13 mouse cellular contexts compared by ENCODE assay signal in genomic region chr7:112274611-112275010, GRCm38 (mm10). TPM values are rescaled to one million over a fixed set of nuclear protein-coding genes. Genes with fewer than 3 reads are reported as not detected.
A peak's percentile ranks its signal among the peaks of the same experiment; 100 is the strongest.
DNase-seq lines count a peak whose midpoint lies in the region; ATAC-seq and TF ChIP-seq lines count a peak whose summit lies in the region.
"Had no signal": no experiment of that assay in that cellular context is flagged by ENCODE, and none has a peak within 500 bp of the region (broad histone marks: within the 10 kb centered on the region; RNA-seq: fewer than 3 reads in every experiment).

No protein-coding gene starts in this region.

- ATAC-seq in heart, embryonic 12.5 days (ENCODE audit: insufficient number of reproducible peaks, low FRiP score), result no peak
- no peak for ATAC-seq in liver, embryonic 12.5 days
- peak; percentile 6; the same call in 1 of the 2 replicates for ATAC-seq in embryonic facial prominence, embryonic 15.5 days (ENCODE audit: insufficient number of reproducible peaks, low FRiP score, low TSS enrichment, low read depth)
- ATAC-seq in heart, postnatal 0 days (ENCODE audit: insufficient read depth, low read depth), result no peak

- no peak for TF ChIP-seq POLR2A in liver, adult 2 months (IDR thresholded peaks at IDR 0.05; ENCODE audit: extremely low read depth, insufficient read depth, low read length)

- H3K9ac ChIP-seq in heart, embryonic 12.5 days, result peak overlapping the region; percentile 44; the same call in 1 of the 2 replicates
- H3K9ac ChIP-seq in liver, adult 2 months (ENCODE audit: low read depth, low read length), result no peak overlapping the region
- H3K9ac ChIP-seq in liver, embryonic 12.5 days, result no peak overlapping the region
- H3K9ac ChIP-seq in embryonic facial prominence, embryonic 15.5 days, result no peak overlapping the region
- H3K9ac ChIP-seq in heart, postnatal 0 days (replicated peaks; ENCODE audit: low read depth, low read length), result no peak overlapping the region

- TF ChIP-seq CTCF in liver, adult 2 months (IDR thresholded peaks at IDR 0.05; ENCODE audit: low read depth, low read length), result no peak
- TF ChIP-seq CTCF in heart, postnatal 0 days (IDR thresholded peaks at IDR 0.05; ENCODE audit: low read depth), result no peak

- no peaks in the 10 kb centered on the region for H3K9me3 ChIP-seq in heart, embryonic 12.5 days (replicated peaks)
- H3K9me3 ChIP-seq in liver, embryonic 12.5 days (replicated peaks), result no peaks in the 10 kb centered on the region
- H3K9me3 ChIP-seq in embryonic facial prominence, embryonic 15.5 days (replicated peaks), result no peaks in the 10 kb centered on the region
- H3K9me3 ChIP-seq in heart, postnatal 0 days (replicated peaks; ENCODE audit: control insufficient read depth, low read length), result no peaks in the 10 kb centered on the region
- H3K9me3 ChIP-seq: megakaryocyte, embryonic 14.5 days had no signal

- H3K36me3 ChIP-seq in heart, embryonic 12.5 days, result peaks cover 46% of the 10 kb centered on the region
- no peaks in the 10 kb centered on the region; the same call in 1 of the 2 replicates for H3K36me3 ChIP-seq in liver, adult 2 months (ENCODE audit: control insufficient read depth, insufficient read depth, low read length)
- H3K36me3 ChIP-seq in liver, embryonic 12.5 days, result no peaks in the 10 kb centered on the region
- H3K36me3 ChIP-seq in embryonic facial prominence, embryonic 15.5 days, result no peaks in the 10 kb centered on the region
- peaks cover 30% of the 10 kb centered on the region; the same call in 1 of the 2 replicates for H3K36me3 ChIP-seq in heart, postnatal 0 days (replicated peaks; ENCODE audit: control insufficient read depth, insufficient read depth, low read length)

- no peaks in the 10 kb centered on the region for H3K27me3 ChIP-seq in heart, embryonic 12.5 days (replicated peaks)
- H3K27me3 ChIP-seq in liver, adult 2 months (ENCODE audit: control insufficient read depth, insufficient read depth, low read length), result no peaks in the 10 kb centered on the region
- no peaks in the 10 kb centered on the region for H3K27me3 ChIP-seq in liver, embryonic 12.5 days (replicated peaks)
- H3K27me3 ChIP-seq in embryonic facial prominence, embryonic 15.5 days, result no peaks in the 10 kb centered on the region; the same call in 1 of the 2 replicates
- no peaks in the 10 kb centered on the region for H3K27me3 ChIP-seq in heart, postnatal 0 days (ENCODE audit: control insufficient read depth, insufficient read depth, low read length)

- H3K4me2 ChIP-seq in heart, embryonic 12.5 days, result no peak overlapping the region
- no peak overlapping the region for H3K4me2 ChIP-seq in liver, embryonic 12.5 days
- H3K4me2 ChIP-seq in embryonic facial prominence, embryonic 15.5 days (replicated peaks), result no peak overlapping the region
- H3K4me2 ChIP-seq in heart, postnatal 0 days (ENCODE audit: low read depth, low read length), result no peak overlapping the region

- no peak for DNase-seq in heart, postnatal 14 days
- peak; percentile 33 for DNase-seq in liver, adult 2 months (ENCODE audit: extremely low read depth, low read depth, low spot score)
- DNase-seq in heart, postnatal 0 days (ENCODE audit: low spot score), result no peak
- DNase-seq in thymus, postnatal 25 days, result no peak
- DNase-seq: cerebellum, adult 8-10 months; gastrocnemius, postnatal 36 days; kidney, adult 18-20 months; right cerebral cortex, postnatal 4 days had no signal

- peak overlapping the region; percentile 99 for H3K27ac ChIP-seq in heart, embryonic 12.5 days (ENCODE audit: poor library complexity, severe bottlenecking)
- H3K27ac ChIP-seq in liver, adult 2 months (replicated peaks; ENCODE audit: insufficient read depth, low read depth, low read length), result no peak overlapping the region
- H3K27ac ChIP-seq in liver, embryonic 12.5 days, result no peak overlapping the region
- H3K27ac ChIP-seq in embryonic facial prominence, embryonic 15.5 days (replicated peaks), result no peak overlapping the region
- H3K27ac ChIP-seq in heart, postnatal 0 days (ENCODE audit: low read depth), result peak overlapping the region; percentile 90

- peaks cover 96% of the 10 kb centered on the region for H3K4me1 ChIP-seq in heart, embryonic 12.5 days (replicated peaks)
- peaks cover 30% of the 10 kb centered on the region for H3K4me1 ChIP-seq in liver, adult 2 months (ENCODE audit: control insufficient read depth, insufficient read depth, low read length)
- H3K4me1 ChIP-seq in liver, embryonic 12.5 days, result peaks cover 22% of the 10 kb centered on the region; the same call in 1 of the 2 replicates
- peaks cover 31% of the 10 kb centered on the region for H3K4me1 ChIP-seq in embryonic facial prominence, embryonic 15.5 days
- H3K4me1 ChIP-seq in heart, postnatal 0 days (ENCODE audit: control insufficient read depth, insufficient read depth), result peaks cover 96% of the 10 kb centered on the region
- H3K4me1 ChIP-seq: megakaryocyte, embryonic 14.5 days had no signal

- 79% methylated on average over 2 of the region's 2 CpGs for WGBS in heart, embryonic 12.5 days
- WGBS in liver, adult 2 months, result 63% methylated on average over 2 of the region's 2 CpGs
- WGBS in liver, embryonic 12.5 days (ENCODE audit: insufficient replicate concordance), result 68% methylated on average over 2 of the region's 2 CpGs
- 48% methylated on average over 2 of the region's 2 CpGs for WGBS in embryonic facial prominence, embryonic 15.5 days
- 63% methylated on average over 2 of the region's 2 CpGs for WGBS in heart, postnatal 0 days

- TF ChIP-seq EP300 in heart, postnatal 0 days (IDR thresholded peaks at IDR 0.05; ENCODE audit: low read depth), result no peak

- no peak overlapping the region for H3K4me3 ChIP-seq in heart, embryonic 12.5 days
- H3K4me3 ChIP-seq in liver, adult 2 months (ENCODE audit: insufficient read depth, low read depth, low read length), result no peak overlapping the region
- no peak overlapping the region for H3K4me3 ChIP-seq in liver, embryonic 12.5 days
- H3K4me3 ChIP-seq in embryonic facial prominence, embryonic 15.5 days (replicated peaks), result no peak overlapping the region
- H3K4me3 ChIP-seq in heart, postnatal 0 days (ENCODE audit: low read depth, low read length), result no peak overlapping the region
- H3K4me3 ChIP-seq: megakaryocyte, embryonic 14.5 days; myocyte had no signal

- intact Hi-C loops in heart, postnatal 14 days (cut with DNase I), result no loop called here

- H3K79me2 ChIP-seq in liver, adult 2 months (ENCODE audit: control insufficient read depth, insufficient read depth, low read length), result peaks cover 26% of the 10 kb centered on the region; the same call in 1 of the 2 replicates

RNA-seq across cellular contexts. Expression of gene Mical2, which starts 49.0 kb away (rescaled TPM):
- 156 and 163 TPM in 2 replicates for polyA plus RNA-seq in heart, embryonic 12.5 days (2016; fragmentation: Nextera tagmentation; extraction: Ambion mirVana)
- 100 to 1,000 TPM; 105 to 127 TPM for total RNA-seq in heart, postnatal 14 days (2021)
- 4.1 and 4.5 TPM in 2 replicates for total RNA-seq in liver, adult 2 months (2014; rRNA removed)
- 6.9 and 7.9 TPM in 2 replicates for polyA plus RNA-seq in liver, adult 2 months (2012; rRNA removed)
- 3.4 and 4.1 TPM in 2 replicates for polyA plus RNA-seq in liver, embryonic 12.5 days (2016; fragmentation: Nextera tagmentation; extraction: Ambion mirVana)
- polyA plus RNA-seq in embryonic facial prominence, embryonic 15.5 days (2015; fragmentation: Nextera tagmentation; extraction: Ambion mirVana), result 11.5 and 11.7 TPM in 2 replicates
- 136 and 169 TPM in 2 replicates for total RNA-seq in heart, postnatal 0 days (2014; rRNA removed; ENCODE audit: low replicate concordance)
- polyA plus RNA-seq in heart, postnatal 0 days (2015; fragmentation: Nextera tagmentation; extraction: Ambion mirVana), result 59.9 and 78.1 TPM in 2 replicates

Comparison
In these comparisons a context has a peak if more than half of its experiments do, and no peak if none do; other contexts are left out.
1. H3K27ac ChIP-seq: peak in heart, embryonic 12.5 days (single experiment) and heart, postnatal 0 days (single experiment); none in liver, adult 2 months (single experiment), liver, embryonic 12.5 days (single experiment) and embryonic facial prominence, embryonic 15.5 days (single experiment).